Mouse (Mus musculus) G1E (cell line): ENCODE measurements around the gene Hspb9.

Experiments
- CTCF ChIP-seq: IDR thresholded peaks from 2 replicates; pipeline ENCODE4 v1.5.1; 2012; ENCODE audit warnings: low read depth, low read length, inconsistent platforms, mixed read lengths
- GATA1 ChIP-seq: IDR thresholded peaks from 2 replicates; pipeline ENCODE4 v1.6.1; 2012; ENCODE audit warnings: borderline replicate concordance, low read length, inconsistent platforms, mixed read lengths
- GATA2 ChIP-seq: IDR thresholded peaks from 2 replicates; pipeline ENCODE4 v1.6.1; 2012; ENCODE audit warnings: low read depth, low read length, inconsistent platforms, borderline replicate concordance
- POLR2AphosphoS5 ChIP-seq: IDR thresholded peaks from 2 replicates; pipeline ENCODE4 v1.6.1; 2012; ENCODE audit warnings: low read depth, low read length, inconsistent platforms; ENCODE audit not compliant: insufficient replicate concordance
- TAL1 ChIP-seq: conservative IDR thresholded peaks from 2 replicates; pipeline ENCODE4 v1.6.1; 2012; ENCODE audit warnings: low read depth, low read length, inconsistent platforms, mixed read lengths

- TF ChIP-seq GATA1 (no peak), CTCF (no peak), TAL1 (no peak), GATA2 (no peak), POLR2AphosphoS5 (no peak)
Observed at GRCm38 (mm10) chr11:100738066-100738604, 24.5 kb downstream of the Hspb9 start, which contains the start of gene Rab5c.
